Mouse (Mus musculus): ENCODE results near the gene Fam241a. TPM values are rescaled to one million over a fixed set of nuclear protein-coding genes. Genes with fewer than 3 reads are reported as not detected.

Fam241a gene
- polyA plus RNA-seq, 1 experiment: 9.2 TPM

- H3K36me3 ChIP-seq (ENCODE audit: control insufficient read depth, insufficient read depth, low read length): no peaks in the 10 kb centered on the region
- H3K27ac ChIP-seq (ENCODE audit: control insufficient read depth, insufficient read depth, low read depth, low read length): no peak overlapping the region
- no peaks in the 10 kb centered on the region for H3K27me3 ChIP-seq (ENCODE audit: control insufficient read depth, insufficient read depth, low read length)
- H3K4me1 ChIP-seq (ENCODE audit: control insufficient read depth, insufficient read depth, low read length): no peaks in the 10 kb centered on the region
- H3K4me3 ChIP-seq (ENCODE audit: control insufficient read depth, low read depth, low read length): no peak overlapping the region
- TF ChIP-seq POLR2A (IDR thresholded peaks at IDR 0.05; ENCODE audit: control insufficient read depth, low read depth, low read length) (no peak), CTCF (IDR thresholded peaks at IDR 0.05; ENCODE audit: control insufficient read depth, insufficient read depth, insufficient replicate concordance, low read depth, low read length) (no peak)
Measured at GRCm38 (mm10) chr3:127863571-127863970, 32.6 kb downstream of the Fam241a start.

- H3K4me1 ChIP-seq (ENCODE audit: control insufficient read depth, insufficient read depth, low read length): no peaks in the 10 kb centered on the region
- no peaks in the 10 kb centered on the region for H3K36me3 ChIP-seq (ENCODE audit: control insufficient read depth, insufficient read depth, low read length)
- no peak overlapping the region for H3K27ac ChIP-seq (ENCODE audit: control insufficient read depth, insufficient read depth, low read depth, low read length)
- no peak for TF ChIP-seq POLR2A (IDR thresholded peaks at IDR 0.05; ENCODE audit: control insufficient read depth, low read depth, low read length)
- no peak for TF ChIP-seq CTCF (IDR thresholded peaks at IDR 0.05; ENCODE audit: control insufficient read depth, insufficient read depth, insufficient replicate concordance, low read depth, low read length)
- H3K27me3 ChIP-seq (ENCODE audit: control insufficient read depth, insufficient read depth, low read length): no peaks in the 10 kb centered on the region
- no peak overlapping the region for H3K4me3 ChIP-seq (ENCODE audit: control insufficient read depth, low read depth, low read length)
Measured at GRCm38 (mm10) chr3:127862479-127862878, 33.6 kb downstream of the Fam241a start.

- H3K27ac ChIP-seq (ENCODE audit: control insufficient read depth, insufficient read depth, low read depth, low read length): no peak overlapping the region
- H3K4me1 ChIP-seq (ENCODE audit: control insufficient read depth, insufficient read depth, low read length): no peaks in the 10 kb centered on the region
- H3K36me3 ChIP-seq (ENCODE audit: control insufficient read depth, insufficient read depth, low read length): no peaks in the 10 kb centered on the region
- no peaks in the 10 kb centered on the region for H3K27me3 ChIP-seq (ENCODE audit: control insufficient read depth, insufficient read depth, low read length)
- TF ChIP-seq CTCF (IDR thresholded peaks at IDR 0.05; ENCODE audit: control insufficient read depth, insufficient read depth, insufficient replicate concordance, low read depth, low read length) (no peak), POLR2A (IDR thresholded peaks at IDR 0.05; ENCODE audit: control insufficient read depth, low read depth, low read length) (no peak)
- no peak overlapping the region for H3K4me3 ChIP-seq (ENCODE audit: control insufficient read depth, low read depth, low read length)
Measured at GRCm38 (mm10) chr3:127861340-127861739, 34.8 kb downstream of the Fam241a start.

GRCm38 (mm10) chr3:127853431-127854206, 42.5 kb downstream of the Fam241a start:
- H3K27me3 ChIP-seq (ENCODE audit: control insufficient read depth, insufficient read depth, low read length): no peaks in the 10 kb centered on the region
- H3K4me3 ChIP-seq (ENCODE audit: control insufficient read depth, low read depth, low read length): no peak overlapping the region
- no peaks in the 10 kb centered on the region for H3K4me1 ChIP-seq (ENCODE audit: control insufficient read depth, insufficient read depth, low read length)
- H3K36me3 ChIP-seq (ENCODE audit: control insufficient read depth, insufficient read depth, low read length): no peaks in the 10 kb centered on the region
- no peak overlapping the region for H3K27ac ChIP-seq (ENCODE audit: control insufficient read depth, insufficient read depth, low read depth, low read length)
- TF ChIP-seq CTCF (IDR thresholded peaks at IDR 0.05; ENCODE audit: control insufficient read depth, insufficient read depth, insufficient replicate concordance, low read depth, low read length) (peak; percentile 43; the same call in 1 of the 2 replicates), POLR2A (IDR thresholded peaks at IDR 0.05; ENCODE audit: control insufficient read depth, low read depth, low read length) (no peak)

- Histone ChIP-seq H3K27ac (ENCODE audit: control insufficient read depth, insufficient read depth, low read depth, low read length) (no peak overlapping the region), H3K4me1 (ENCODE audit: control insufficient read depth, insufficient read depth, low read length) (no peaks in the 10 kb centered on the region), H3K4me3 (ENCODE audit: control insufficient read depth, low read depth, low read length) (no peak overlapping the region), H3K36me3 (ENCODE audit: control insufficient read depth, insufficient read depth, low read length) (no peaks in the 10 kb centered on the region), H3K27me3 (ENCODE audit: control insufficient read depth, insufficient read depth, low read length) (no peaks in the 10 kb centered on the region)
- TF ChIP-seq POLR2A (IDR thresholded peaks at IDR 0.05; ENCODE audit: control insufficient read depth, low read depth, low read length) (no peak), CTCF (IDR thresholded peaks at IDR 0.05; ENCODE audit: control insufficient read depth, insufficient read depth, insufficient replicate concordance, low read depth, low read length) (no peak)
Measured at GRCm38 (mm10) chr3:127852722-127853121, 43.4 kb downstream of the Fam241a start.

- H3K4me1 ChIP-seq (ENCODE audit: control insufficient read depth, insufficient read depth, low read length): no peaks in the 10 kb centered on the region
- no peaks in the 10 kb centered on the region for H3K36me3 ChIP-seq (ENCODE audit: control insufficient read depth, insufficient read depth, low read length)
- no peak overlapping the region for H3K27ac ChIP-seq (ENCODE audit: control insufficient read depth, insufficient read depth, low read depth, low read length)
- no peak overlapping the region for H3K4me3 ChIP-seq (ENCODE audit: control insufficient read depth, low read depth, low read length)
- H3K27me3 ChIP-seq (ENCODE audit: control insufficient read depth, insufficient read depth, low read length): no peaks in the 10 kb centered on the region
- TF ChIP-seq POLR2A (IDR thresholded peaks at IDR 0.05; ENCODE audit: control insufficient read depth, low read depth, low read length) (no peak), CTCF (IDR thresholded peaks at IDR 0.05; ENCODE audit: control insufficient read depth, insufficient read depth, insufficient replicate concordance, low read depth, low read length) (no peak)
Measured at GRCm38 (mm10) chr3:127850776-127851646, 45.1 kb downstream of the Fam241a start.

GRCm38 (mm10) chr3:127849922-127850321, 46.2 kb downstream of the Fam241a start:
- no peaks in the 10 kb centered on the region for H3K27me3 ChIP-seq (ENCODE audit: control insufficient read depth, insufficient read depth, low read length)
- TF ChIP-seq CTCF (IDR thresholded peaks at IDR 0.05; ENCODE audit: control insufficient read depth, insufficient read depth, insufficient replicate concordance, low read depth, low read length) (no peak), POLR2A (IDR thresholded peaks at IDR 0.05; ENCODE audit: control insufficient read depth, low read depth, low read length) (no peak)
- H3K27ac ChIP-seq (ENCODE audit: control insufficient read depth, insufficient read depth, low read depth, low read length): no peak overlapping the region
- H3K4me1 ChIP-seq (ENCODE audit: control insufficient read depth, insufficient read depth, low read length): no peaks in the 10 kb centered on the region
- H3K36me3 ChIP-seq (ENCODE audit: control insufficient read depth, insufficient read depth, low read length): no peaks in the 10 kb centered on the region
- no peak overlapping the region for H3K4me3 ChIP-seq (ENCODE audit: control insufficient read depth, low read depth, low read length)

Data from testis, adult 2 months (tissue).